Mouse (Mus musculus) heart, postnatal 0 days (tissue): ENCODE data around the gene Klf2.

Experiments used
- CTCF ChIP-seq: IDR thresholded peaks from 2 replicates; pipeline ENCODE4 v1.5.1; 2016; ENCODE audit warnings: antibody characterized with exemption, control low read depth, low read depth
- EP300 ChIP-seq: IDR thresholded peaks from 2 replicates; pipeline ENCODE4 v1.6.1; 2016; ENCODE audit warnings: antibody characterized with exemption, low read depth

DNA sequence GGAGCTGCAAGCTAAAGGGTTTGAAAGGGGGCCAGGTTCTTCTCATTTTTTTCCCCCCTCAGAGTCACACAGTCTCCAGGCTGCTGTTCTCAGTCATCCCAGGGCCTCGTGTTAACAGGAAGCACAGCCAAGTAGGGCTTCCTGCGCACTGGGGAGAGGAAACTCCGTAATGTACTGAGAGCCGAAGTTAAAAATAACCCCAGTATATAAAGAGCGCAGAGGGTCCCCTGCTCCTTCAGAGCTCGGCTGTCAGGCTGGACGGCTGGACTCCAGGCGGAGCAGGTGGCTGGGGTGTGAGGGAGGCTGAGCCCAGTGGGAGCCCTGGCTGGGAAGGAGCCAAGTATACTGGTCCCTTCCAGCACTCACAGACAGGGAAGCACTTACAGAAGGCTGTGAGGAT is 23.2 kb upstream of the Klf2 start:
- TF ChIP-seq CTCF = no peak
- peak; percentile 99 for TF ChIP-seq EP300
